Mouse (Mus musculus) urinary bladder, postnatal 4 days (tissue): ENCODE results near the gene Dusp19.
A peak's percentile ranks its signal among the peaks of the same experiment; 100 is the strongest.

ENCODE experiments used
- DNase-seq, 2 experiments: peaks; one replicate each; pipeline ENCODE4 v3.0.0; 2021 to 2022; ENCODE audit warnings: low spot score in 2 of 2

The Dusp19 gene

DNA sequence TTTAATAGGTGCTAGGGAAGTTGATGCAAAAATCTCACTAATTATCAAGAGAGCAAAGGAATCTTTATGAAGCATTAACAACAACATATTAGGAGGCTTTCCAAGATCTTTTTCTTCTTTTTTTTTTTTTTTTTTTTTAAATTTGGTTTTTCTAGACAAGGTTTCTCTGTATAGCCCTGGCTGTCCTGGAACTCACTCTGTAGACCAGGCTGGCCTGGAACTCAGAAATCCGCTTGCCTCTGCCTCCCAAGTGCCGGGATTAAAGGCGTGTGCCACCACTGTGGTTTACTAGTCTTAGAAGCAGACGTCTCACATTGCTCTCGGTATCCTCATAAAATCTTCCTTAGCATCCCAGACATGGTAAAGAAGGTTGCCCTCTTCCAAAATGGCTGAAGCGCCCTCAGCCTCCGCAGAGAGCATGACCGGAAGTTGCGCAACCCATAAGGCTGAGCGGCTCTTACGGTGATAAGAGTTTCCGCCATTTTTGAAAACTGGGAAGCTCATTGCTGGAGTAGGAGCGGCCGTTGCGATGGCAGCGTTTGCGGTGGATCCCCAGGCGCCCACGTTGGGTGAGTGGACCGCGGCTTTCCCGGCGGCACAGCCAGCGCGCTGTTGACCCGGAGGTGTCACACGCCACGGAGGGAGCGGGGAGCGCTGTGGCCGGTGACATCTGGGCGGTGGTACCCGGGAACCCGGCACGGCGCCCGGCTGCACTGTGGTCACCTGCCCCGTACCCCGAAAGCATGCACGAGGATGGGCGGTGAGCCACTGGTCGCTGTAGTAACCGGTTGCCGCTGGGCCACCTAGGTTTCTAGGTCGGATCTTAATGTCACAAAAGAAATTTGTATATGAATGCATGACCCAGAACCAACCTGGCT is 21.8 kb downstream of the Dusp19 start:
- peak; percentile 82 to 90 for DNase-seq

DNA sequence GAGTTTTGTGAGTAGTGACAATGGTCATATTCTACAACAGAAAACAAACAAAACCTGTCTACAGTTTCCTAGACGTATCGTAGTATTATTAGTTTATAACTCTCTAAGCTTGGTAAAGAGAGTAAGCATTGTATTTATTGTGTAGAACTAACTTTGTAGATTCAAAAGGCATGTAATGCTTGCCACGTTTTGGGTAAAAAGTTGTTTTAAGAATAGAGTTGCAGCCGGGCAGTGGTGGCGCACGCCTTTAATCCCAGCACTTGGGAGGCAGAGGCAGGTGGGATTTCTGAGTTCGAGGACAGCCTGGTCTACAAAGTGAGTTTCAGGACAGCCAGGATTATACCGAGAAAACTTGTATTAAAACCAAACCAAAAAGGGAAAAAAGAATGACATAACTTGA is 22.6 kb downstream of the Dusp19 start:
- DNase-seq, result no peak

DNA sequence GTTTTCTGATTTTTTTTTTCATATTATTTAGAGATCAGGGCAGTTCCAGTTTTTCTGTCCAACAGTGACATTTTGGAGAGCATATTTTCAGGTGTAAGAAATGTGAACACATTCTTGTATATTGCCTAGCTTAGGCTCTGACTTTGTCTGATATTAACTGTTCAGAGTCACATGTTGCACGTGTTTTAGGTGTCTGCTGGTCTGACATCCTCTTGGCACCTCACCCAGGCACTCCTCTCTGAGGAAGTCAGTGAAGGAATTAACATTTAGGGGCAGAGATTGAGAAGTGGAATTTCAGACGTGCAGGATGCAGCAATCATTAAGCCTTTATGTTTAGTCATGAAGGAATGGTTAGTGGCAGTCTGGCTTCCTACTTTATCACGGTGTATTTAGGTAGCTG is 23.0 kb downstream of the Dusp19 start:
- DNase-seq, result no peak

DNA sequence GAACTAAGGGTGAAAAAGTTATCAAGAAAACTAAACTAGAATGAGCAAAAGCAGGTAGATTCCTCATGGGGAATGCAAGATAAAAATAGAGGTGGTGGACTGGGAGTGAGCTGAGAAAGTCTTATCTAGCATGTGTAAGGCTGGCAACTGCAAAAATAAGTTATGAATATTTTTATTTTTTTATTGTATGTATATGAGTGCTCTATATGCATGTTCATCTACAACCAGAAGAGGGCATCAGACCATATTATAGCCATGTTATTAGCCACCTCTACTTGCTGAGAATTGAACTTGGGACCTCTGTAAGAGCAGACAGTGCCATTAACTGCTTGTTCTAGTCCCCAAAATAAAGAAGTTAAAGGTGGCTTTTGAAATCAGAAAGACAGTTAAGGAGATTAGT is 44.6 kb downstream of the Dusp19 start:
- DNase-seq, result no peak

DNA sequence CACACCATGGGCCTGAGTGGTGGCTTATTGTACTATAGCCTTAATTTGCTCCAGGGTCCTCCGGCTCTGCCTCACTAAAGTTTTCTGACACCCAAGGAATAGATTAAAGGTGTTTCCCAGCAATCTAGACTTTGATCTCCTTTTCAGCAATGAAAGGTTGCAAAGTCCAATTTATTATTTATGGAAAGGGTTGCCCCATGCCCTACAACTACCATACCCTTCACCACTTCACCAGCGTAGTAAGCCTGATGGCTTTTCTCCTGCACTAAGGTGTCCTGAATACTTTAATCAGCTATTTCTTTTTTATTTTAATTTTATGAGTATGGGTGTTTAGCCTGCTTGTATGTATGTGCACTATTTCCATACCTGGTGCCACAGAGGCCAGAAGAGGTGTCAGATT is 45.8 kb downstream of the Dusp19 start:
- DNase-seq, result no peak

DNA sequence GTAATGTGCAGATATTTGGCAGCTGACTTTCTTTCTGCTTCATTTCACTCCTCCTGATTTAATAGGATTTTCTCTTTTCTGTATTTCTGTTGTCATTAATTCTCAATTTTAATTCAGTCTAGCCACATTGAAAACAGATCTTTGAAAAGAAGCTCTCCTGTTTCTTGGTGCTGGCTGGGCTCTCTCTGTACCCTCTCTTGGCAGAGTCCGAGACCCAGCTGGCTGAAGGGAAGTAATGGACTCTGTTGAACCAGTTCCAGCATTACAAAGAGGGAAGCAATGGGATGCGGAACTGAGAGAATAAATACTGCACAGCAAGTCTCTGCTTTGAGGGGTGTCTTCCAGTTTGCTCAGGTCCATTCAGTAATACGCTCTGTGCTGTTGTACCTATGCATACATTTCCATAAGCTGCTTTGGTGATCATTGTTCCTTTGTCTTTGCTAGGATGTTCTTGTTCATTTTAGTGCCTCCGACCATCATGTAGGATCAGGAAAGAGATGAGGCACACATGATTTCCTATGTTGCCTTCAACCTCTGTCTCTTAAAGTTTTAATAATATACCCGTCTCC is 50.6 kb downstream of the Dusp19 start:
- DNase-seq, result no peak

DNA sequence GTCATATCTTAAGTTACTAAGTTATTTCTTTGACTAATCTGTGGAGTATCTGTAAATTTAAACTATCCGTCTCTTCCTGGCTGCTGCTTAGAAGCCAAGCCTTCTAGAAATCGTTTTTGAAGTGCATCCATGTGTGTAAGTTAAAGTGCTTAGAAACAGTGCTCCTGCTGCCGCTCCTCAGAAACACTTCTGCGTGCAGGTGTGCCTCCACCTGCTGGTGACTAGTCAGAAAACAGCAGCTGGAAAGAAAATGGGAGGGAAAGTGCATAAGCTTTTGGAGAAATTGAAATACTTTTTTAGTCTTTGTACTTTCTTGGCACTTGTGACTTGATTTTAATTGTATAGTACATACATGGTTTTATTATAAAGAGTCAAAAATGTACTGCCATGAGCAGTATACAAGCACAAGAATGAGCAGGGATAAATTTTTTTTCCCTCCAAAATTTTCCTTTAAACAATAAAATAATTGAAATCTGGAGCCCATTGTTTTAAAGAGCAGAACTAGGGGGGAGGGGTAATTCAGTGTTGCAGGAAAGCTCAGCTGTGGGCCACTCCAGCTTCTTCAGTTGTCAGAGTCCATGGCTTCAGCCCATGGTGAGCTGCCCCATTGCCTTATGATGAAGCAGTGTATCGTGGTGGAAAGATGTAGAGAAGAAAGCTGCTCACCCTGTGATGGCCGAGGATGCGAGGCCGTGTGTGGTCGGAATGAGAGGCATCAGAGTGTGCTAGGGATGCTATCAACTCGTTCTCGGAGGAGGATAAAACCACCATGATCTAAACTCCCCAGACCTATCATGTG is 53.2 kb downstream of the Dusp19 start:
- DNase-seq, result no peak

DNA sequence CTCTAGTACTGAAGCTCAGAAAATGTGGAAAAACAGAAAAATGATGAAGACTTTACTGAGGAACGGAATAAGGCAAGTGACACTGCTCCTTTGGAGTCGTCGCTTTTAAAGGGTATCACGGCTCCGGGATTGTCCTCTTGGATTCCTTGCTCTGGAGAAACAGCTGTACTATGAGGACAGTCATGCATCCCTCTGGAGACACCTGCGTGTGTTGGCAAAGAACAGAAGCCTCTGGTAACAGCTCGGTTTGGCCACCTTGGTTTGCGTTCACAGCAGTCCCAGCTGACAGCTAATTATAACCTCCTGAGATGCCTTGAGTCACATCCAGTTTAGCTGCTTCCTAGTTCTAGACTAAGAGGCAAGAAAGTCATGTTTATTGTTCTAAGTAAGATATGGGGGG is 62.0 kb downstream of the Dusp19 start:
- no peak for DNase-seq
